Mouse (Mus musculus) macrophage (primary cell): ENCODE measurements around the gene Rnd1. TPM values are rescaled to one million over a fixed set of nuclear protein-coding genes. Genes with fewer than 3 reads are reported as not detected.

Source experiments
- H3K27ac ChIP-seq: fragments of 350-480 bp; formaldehyde crosslinking; 2 replicates; pipeline ENCODE4 v1.9.0; 2021
- H3K36me3 ChIP-seq: fragments of 350-480 bp; formaldehyde crosslinking; 2 replicates; pipeline ENCODE4 v1.9.0; 2021; ENCODE audit errors: inconsistent target
- H3K4me3 ChIP-seq: fragments of 350-480 bp; formaldehyde crosslinking; 2 replicates; pipeline ENCODE4 v1.9.0; 2021; ENCODE audit errors: inconsistent target
- H3K79me2 ChIP-seq: fragments of 350-480 bp; formaldehyde crosslinking; 2 replicates; pipeline ENCODE4 v1.9.0; 2021; ENCODE audit errors: inconsistent target
- WGBS: methylation state at CpG from one replicate; pipeline ENCODE4 v1.1.7; 2026; ENCODE audit warnings: inconsistent platforms; ENCODE audit not compliant: missing documents; 5-methylcytosine and 5-hydroxymethylcytosine counted together
- polyA plus RNA-seq: library from polyadenylated mRNA; stranded (reverse); fragments of 250-400 nt; gene quantifications from 3 replicates; pipeline ENCODE4 v1.2.4, GENCODE M21; 2018; ENCODE audit warnings: inconsistent platforms

Rnd1 gene
- polyA plus RNA-seq, 1 experiment from 2014 or later = 0.27 TPM

GRCm38 (mm10) chr15:98664042-98664907 is 13.0 kb downstream of the Rnd1 start:
- 52% methylated on average over 7 of the region's 11 CpGs for WGBS
- Histone ChIP-seq H3K27ac (no peak overlapping the region), H3K79me2 (peaks cover 27% of the 10 kb centered on the region)

GRCm38 (mm10) chr15:98662567-98663545 is 14.4 kb downstream of the Rnd1 start, which contains the start of gene Ddx23:
Gene Ddx23 (minus strand): TSS chr15:98662894.
- H3K36me3 ChIP-seq = peaks cover 18% of the 10 kb centered on the region
- 4% methylated on average over 46 of the region's 48 CpGs for WGBS
- peak within 1 kb of the TSS; percentile 73 for H3K4me3 ChIP-seq
- H3K79me2 ChIP-seq = peaks cover 39% of the 10 kb centered on the region
- peak within 1 kb of the TSS; percentile 79 for H3K27ac ChIP-seq

More at GRCm38 (mm10) chr15:98664042-98664907, 13.0 kb downstream of the Rnd1 start:
- Histone ChIP-seq H3K36me3 (peaks cover 4% of the 10 kb centered on the region; the same call in 1 of the 2 replicates), H3K4me3 (no peak overlapping the region)

GRCm38 (mm10) chr15:98662198-98662566 is 15.1 kb downstream of the Rnd1 start:
- 0% methylated on average over 14 of the region's 14 CpGs for WGBS
- H3K79me2 ChIP-seq = peaks cover 39% of the 10 kb centered on the region
- peaks cover 25% of the 10 kb centered on the region for H3K36me3 ChIP-seq
- peak overlapping the region; percentile 79 for H3K27ac ChIP-seq
- peak overlapping the region; percentile 73 for H3K4me3 ChIP-seq

- peaks cover 39% of the 10 kb centered on the region for H3K79me2 ChIP-seq
- H3K4me3 ChIP-seq = no peak overlapping the region
- WGBS = 94% methylated on average over 14 of the region's 15 CpGs
- H3K36me3 ChIP-seq = peaks cover 74% of the 10 kb centered on the region
- H3K27ac ChIP-seq = no peak overlapping the region
Observed at GRCm38 (mm10) chr15:98656982-98657751, 20.1 kb downstream of the Rnd1 start.

- Histone ChIP-seq H3K27ac (no peak overlapping the region), H3K4me3 (no peak overlapping the region), H3K79me2 (no peaks in the 10 kb centered on the region), H3K36me3 (peaks cover 99% of the 10 kb centered on the region)
- WGBS = 94% methylated on average over 8 of the region's 8 CpGs
Observed at GRCm38 (mm10) chr15:98652174-98652573, 25.1 kb downstream of the Rnd1 start.

GRCm38 (mm10) chr15:98651431-98651830 is 25.8 kb downstream of the Rnd1 start:
- 94% methylated on average over 15 of the region's 15 CpGs for WGBS
- Histone ChIP-seq H3K36me3 (peaks cover 98% of the 10 kb centered on the region), H3K79me2 (no peaks in the 10 kb centered on the region), H3K27ac (no peak overlapping the region), H3K4me3 (no peak overlapping the region)

- Histone ChIP-seq H3K36me3 (peaks cover 83% of the 10 kb centered on the region), H3K79me2 (no peaks in the 10 kb centered on the region), H3K27ac (no peak overlapping the region), H3K4me3 (no peak overlapping the region)
- WGBS = 91% methylated on average over 3 of the region's 3 CpGs
Observed at GRCm38 (mm10) chr15:98648071-98648470, 29.2 kb downstream of the Rnd1 start.

GRCm38 (mm10) chr15:98647308-98647707 is 30.0 kb downstream of the Rnd1 start:
- 92% methylated on average over 10 of the region's 10 CpGs for WGBS
- H3K4me3 ChIP-seq = no peak overlapping the region
- peaks cover 76% of the 10 kb centered on the region for H3K36me3 ChIP-seq
- H3K27ac ChIP-seq = no peak overlapping the region
- no peaks in the 10 kb centered on the region for H3K79me2 ChIP-seq

- Histone ChIP-seq H3K4me3 (no peak overlapping the region), H3K27ac (no peak overlapping the region), H3K36me3 (peaks cover 70% of the 10 kb centered on the region), H3K79me2 (no peaks in the 10 kb centered on the region)
- 94% methylated on average over 8 of the region's 8 CpGs for WGBS
Observed at GRCm38 (mm10) chr15:98646737-98647136, 30.5 kb downstream of the Rnd1 start.

- Histone ChIP-seq H3K4me3 (no peak overlapping the region), H3K79me2 (no peaks in the 10 kb centered on the region), H3K36me3 (peaks cover 56% of the 10 kb centered on the region), H3K27ac (no peak overlapping the region)
- WGBS = 93% methylated on average over 23 of the region's 24 CpGs
Observed at GRCm38 (mm10) chr15:98645057-98646026, 31.9 kb downstream of the Rnd1 start.

- Histone ChIP-seq H3K79me2 (no peaks in the 10 kb centered on the region), H3K4me3 (no peak overlapping the region), H3K27ac (no peak overlapping the region), H3K36me3 (peaks cover 47% of the 10 kb centered on the region)
- WGBS = 92% methylated on average over 12 of the region's 12 CpGs
Observed at GRCm38 (mm10) chr15:98644406-98644805, 32.9 kb downstream of the Rnd1 start.

- no peak overlapping the region for H3K27ac ChIP-seq
- peaks cover 5% of the 10 kb centered on the region; the same call in 1 of the 2 replicates for H3K36me3 ChIP-seq
- 41% methylated on average over 8 of the region's 8 CpGs for WGBS
- no peaks in the 10 kb centered on the region for H3K79me2 ChIP-seq
- H3K4me3 ChIP-seq = no peak overlapping the region
Observed at GRCm38 (mm10) chr15:98640157-98640556, 37.1 kb downstream of the Rnd1 start.

- Histone ChIP-seq H3K79me2 (no peaks in the 10 kb centered on the region), H3K27ac (no peak overlapping the region), H3K36me3 (no peaks in the 10 kb centered on the region), H3K4me3 (no peak overlapping the region)
- 71% methylated on average over 3 of the region's 3 CpGs for WGBS
Observed at GRCm38 (mm10) chr15:98637155-98637554, 40.1 kb downstream of the Rnd1 start.
